Mouse (Mus musculus): ENCODE data around the gene Erc2.

DNA sequence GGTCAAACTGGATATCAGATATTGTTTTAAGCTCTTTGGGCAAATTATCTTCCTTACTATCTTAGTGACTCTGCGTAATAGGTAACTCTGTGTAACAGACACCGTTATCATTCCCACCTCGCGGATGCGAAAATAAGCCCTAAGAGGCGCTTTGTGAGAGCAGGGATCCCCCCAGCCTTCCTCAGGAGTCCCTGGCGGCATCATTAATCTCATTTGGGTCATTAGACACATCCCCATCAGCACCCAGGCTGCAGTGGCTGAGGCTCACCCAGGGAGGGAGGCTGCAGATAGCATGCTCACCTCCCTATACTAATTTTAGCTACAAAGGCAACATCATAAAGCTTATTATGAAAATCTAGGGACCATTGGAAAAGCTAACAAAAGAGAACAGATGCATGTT lies 95.1 kb downstream of the Erc2 start:
- TF ChIP-seq EP300 (IDR thresholded peaks at IDR 0.05; ENCODE audit: low read depth), result no peak
- TF ChIP-seq CTCF (IDR thresholded peaks at IDR 0.05; ENCODE audit: low read depth), result no peak
